Mouse (Mus musculus): ENCODE measurements at regions not wholly inside any gene's neighbourhood (a gene's known extent, or its start where the extent isn't known, plus 50 kb on each side); places are given as distances from the start of the nearest gene placed in this dataset.

GRCm38 (mm10) chr11:23170813-23171212 is 85.0 kb upstream of the Xpo1 start:
- DNase-seq (ENCODE audit: low read depth) = no peak

GRCm38 (mm10) chr11:23171760-23172159 is 84.1 kb upstream of the Xpo1 start:
- DNase-seq (ENCODE audit: low read depth) = no peak

DNA sequence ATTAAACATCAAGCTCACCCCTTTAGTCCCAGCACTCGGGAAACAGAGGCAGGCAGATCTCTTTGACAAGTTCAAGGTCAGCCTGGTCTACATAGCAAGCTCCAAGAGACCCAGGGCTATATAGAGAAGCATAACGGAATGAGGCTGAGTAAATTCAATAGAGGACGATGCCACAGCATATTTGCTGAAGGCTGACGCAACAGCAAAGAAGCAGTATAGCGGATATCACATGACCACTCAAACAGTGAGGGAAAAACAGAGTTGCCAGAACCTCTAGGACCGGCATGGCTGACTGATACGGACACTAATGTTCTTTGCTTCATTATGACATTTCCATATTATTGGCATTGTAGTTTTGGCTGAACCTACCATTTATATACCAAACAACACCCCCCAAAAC is 74.2 kb upstream of the Xpo1 start:
- no peak for DNase-seq (ENCODE audit: low read depth)

DNA sequence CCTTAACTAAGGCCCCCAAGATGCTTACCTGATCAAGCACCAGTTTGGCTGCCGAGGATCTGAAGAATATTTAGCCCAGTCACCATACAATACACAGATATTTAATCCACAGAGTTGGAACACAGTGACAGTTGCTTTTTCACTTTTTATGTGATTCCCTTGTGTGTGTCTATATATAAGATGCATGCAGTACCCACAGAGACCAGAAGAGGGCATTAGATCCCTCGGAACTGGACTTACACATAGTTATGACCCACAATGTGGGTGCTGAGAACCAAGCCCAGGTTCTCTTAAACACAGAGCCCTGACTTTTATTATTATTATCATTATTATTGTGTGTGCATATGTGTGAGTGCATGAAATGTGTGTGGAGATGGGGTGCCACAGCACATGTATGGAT is 70.6 kb upstream of the Xpo1 start:
- DNase-seq (ENCODE audit: low read depth) = no peak

GRCm38 (mm10) chr11:23201701-23202449 is 54.0 kb upstream of the Xpo1 start:
- no peak for DNase-seq (ENCODE audit: low read depth)

- DNase-seq (ENCODE audit: low read depth) = no peak
Observed at GRCm38 (mm10) chr11:23203566-23203965, 52.3 kb upstream of the Xpo1 start.

GRCm38 (mm10) chr11:23204041-23204440 is 51.8 kb upstream of the Xpo1 start:
- DNase-seq (ENCODE audit: low read depth) = no peak

Data from c-Kit-positive CD71-negative TER-119-negative erythroid progenitor cells, embryonic 14.5 days (primary cell).